Mouse (Mus musculus) stomach, postnatal 0 days (tissue): ENCODE measurements around the gene Stat6.

Experiments used
- CTCF ChIP-seq: IDR thresholded peaks from 2 replicates; pipeline ENCODE4 v1.5.1; 2016; ENCODE audit warnings: antibody characterized with exemption, low read depth, mild to moderate bottlenecking, moderate library complexity
- EP300 ChIP-seq: optimal IDR thresholded peaks from 2 replicates; pipeline ENCODE3; 2016; ENCODE audit warnings: antibody characterized with exemption

GRCm38 (mm10) chr10:127640421-127640820, 2.4 kb upstream of the Stat6 start:
- TF ChIP-seq CTCF (no peak), EP300 (no peak)
